In the genomic region with DNA sequence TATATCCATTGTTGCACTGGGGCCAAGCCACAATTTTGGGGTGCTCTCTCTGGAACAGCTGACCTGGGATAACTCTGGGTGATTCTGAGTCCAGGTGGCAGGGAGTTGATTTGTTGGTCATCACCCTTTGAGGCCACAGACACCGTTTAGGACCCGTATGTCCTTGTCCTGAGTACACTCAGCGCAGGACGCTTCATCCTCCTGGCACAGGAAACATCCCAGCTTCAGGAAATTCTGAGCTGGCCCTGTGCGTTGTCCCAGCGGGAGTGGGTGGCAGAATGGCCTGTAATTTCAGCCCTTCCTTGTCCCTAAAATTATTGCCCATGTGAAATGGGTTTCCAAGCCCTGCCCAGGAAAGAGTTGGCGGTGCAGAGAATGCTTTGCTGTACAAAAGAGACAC, we compare ENCODE assay signal across 11 mouse cellular contexts. TPM values are rescaled to one million over a fixed set of nuclear protein-coding genes. Genes with fewer than 3 reads are reported as not detected.
A peak's percentile ranks its signal among the peaks of the same experiment; 100 is the strongest.
DNase-seq lines count a peak whose midpoint lies in the region; ATAC-seq lines count a peak whose summit lies in the region.
"Had no signal": no experiment of that assay in that cellular context is flagged by ENCODE, and none has a peak within 500 bp of the region (broad histone marks: within the 10 kb centered on the region; RNA-seq: fewer than 3 reads in every experiment).

No protein-coding gene starts in this region.

- 81% methylated on average over 7 of the region's 7 CpGs for WGBS in neural tube, embryonic 15.5 days

- H3K9ac ChIP-seq in neural tube, embryonic 15.5 days (replicated peaks), result no peak overlapping the region
- H3K9ac ChIP-seq: liver, embryonic 13.5 days had no signal

- peaks cover 7% of the 10 kb centered on the region for H3K27me3 ChIP-seq in neural tube, embryonic 15.5 days (replicated peaks)

- no peak overlapping the region for H3K4me3 ChIP-seq in neural tube, embryonic 15.5 days (replicated peaks)
- H3K4me3 ChIP-seq: liver, embryonic 13.5 days had no signal

- no peaks in the 10 kb centered on the region for H3K9me3 ChIP-seq in neural tube, embryonic 15.5 days (replicated peaks)
- H3K9me3 ChIP-seq: liver, embryonic 13.5 days had no signal

- no peaks in the 10 kb centered on the region for H3K36me3 ChIP-seq in neural tube, embryonic 15.5 days
- H3K36me3 ChIP-seq: liver, embryonic 13.5 days had no signal

- peak; percentile 1 to 4 for DNase-seq in frontal cortex, postnatal 10 days (ENCODE audit: low spot score in 2 of 2)
- no peak for DNase-seq in frontal cortex, adult 2 months (ENCODE audit: extremely low spot score in 1 of 2, low spot score in 1 of 2)
- peak; percentile 13 for DNase-seq in kidney, postnatal 10 days
- DNase-seq in kidney, postnatal 14 days, result no peak
- DNase-seq in ovary, postnatal 36 days (ENCODE audit: low spot score), result peak; percentile 2
- no peak for DNase-seq in ovary, postnatal 10 days (ENCODE audit: low spot score)
- DNase-seq in gastrocnemius, postnatal 4 days (ENCODE audit: low spot score in 2 of 2), result peak; percentile 6 to 12
- DNase-seq: cerebellum, adult 11 months; liver, embryonic 13.5 days had no signal

- no peak for ATAC-seq in neural tube, embryonic 15.5 days (ENCODE audit: low FRiP score)

- H3K4me1 ChIP-seq in neural tube, embryonic 15.5 days, result peaks cover 6% of the 10 kb centered on the region; the same call in 1 of the 2 replicates

- no peak overlapping the region for H3K27ac ChIP-seq in neural tube, embryonic 15.5 days (replicated peaks)
- H3K27ac ChIP-seq: liver, embryonic 13.5 days had no signal

- no peak overlapping the region for H3K4me2 ChIP-seq in neural tube, embryonic 15.5 days
- H3K4me2 ChIP-seq: liver, embryonic 13.5 days had no signal

RNA-seq across cellular contexts. Expression of a gene that starts 37.6 kb away (rescaled TPM):
- 1.7 and 2.0 TPM in 2 replicates for polyA plus RNA-seq in frontal cortex, adult 2 months (2012; rRNA removed)
- 10 to 100 TPM; 26.8 to 27.1 TPM for total RNA-seq in gastrocnemius, postnatal 4 days (2021)
- polyA plus RNA-seq in neural tube, embryonic 15.5 days (2015; fragmentation: Nextera tagmentation; extraction: Ambion mirVana), result 5.6 and 6.7 TPM in 2 replicates
- total RNA-seq: megakaryocyte, adult 5-6 weeks had no signal

Comparison
In these comparisons a context has a peak if more than half of its experiments do, and no peak if none do; other contexts are left out.
1. DNase-seq: peak in frontal cortex, postnatal 10 days (2 of 2), kidney, postnatal 10 days (single experiment), ovary, postnatal 36 days (single experiment) and gastrocnemius, postnatal 4 days (2 of 2); none in frontal cortex, adult 2 months (0 of 2), kidney, postnatal 14 days (single experiment) and ovary, postnatal 10 days (single experiment).